Mouse (Mus musculus) hematopoietic stem cell, adult 5-6 weeks (primary cell): ENCODE data around the gene Ptcd1. TPM values are rescaled to one million over a fixed set of nuclear protein-coding genes. Genes with fewer than 3 reads are reported as not detected.

ENCODE experiments used
- total RNA-seq: library from RNA; stranded (forward); fragments of 172-1452, 232-1000 nt; gene quantifications from 2 replicates; pipeline ENCODE4 v1.2.3, GENCODE M21; 2017

The Ptcd1 gene
- total RNA-seq, 1 experiment from 2014 or later, result 20.0 TPM

Other genes with a start within 250 kb of the Ptcd1 start
- 7.9 and 10.4 TPM in 2 replicates for gene Smurf1, start 201.3 kb downstream of the Ptcd1 start, total RNA-seq
- not detected in 2 replicates for gene Gm4871, start 134.4 kb downstream of the Ptcd1 start, total RNA-seq
- not detected in 2 replicates for gene 1700018F24Rik, start 124.1 kb downstream of the Ptcd1 start, total RNA-seq
- gene Arpc1a, start 83.3 kb downstream of the Ptcd1 start, total RNA-seq, result 51.2 and 80.2 TPM in 2 replicates
- gene Kpna7, start 83.1 kb downstream of the Ptcd1 start, total RNA-seq, result not detected in 2 replicates
- 124 and 175 TPM in 2 replicates for gene Arpc1b, start 52.9 kb downstream of the Ptcd1 start, total RNA-seq
- gene Pdap1, start 26.9 kb downstream of the Ptcd1 start, total RNA-seq, result 106 and 177 TPM in 2 replicates
- 236 and 293 TPM in 2 replicates for gene Bud31, start 26.7 kb downstream of the Ptcd1 start, total RNA-seq
- 44.4 and 44.5 TPM in 2 replicates for gene Cpsf4, start 105 bp upstream of the Ptcd1 start, total RNA-seq
- gene Atp5j2, start 25.0 kb upstream of the Ptcd1 start, total RNA-seq, result 48.2 and 118 TPM in 2 replicates
- 30.3 and 38.6 TPM in 2 replicates for gene Zkscan14, start 34.8 kb upstream of the Ptcd1 start, total RNA-seq
- 7.1 and 10.1 TPM in 2 replicates for gene Zkscan5, start 37.5 kb upstream of the Ptcd1 start, total RNA-seq
- 51.3 and 62.6 TPM in 2 replicates for gene Zfp655, start 64.6 kb upstream of the Ptcd1 start, total RNA-seq
- 6.6 and 10.6 TPM in 2 replicates for gene Zscan25, start 113.4 kb upstream of the Ptcd1 start, total RNA-seq
- not detected in 2 replicates for gene Cyp3a57, start 178.2 kb upstream of the Ptcd1 start, total RNA-seq